8 mouse cellular contexts compared by ENCODE assay signal in the genomic region with DNA sequence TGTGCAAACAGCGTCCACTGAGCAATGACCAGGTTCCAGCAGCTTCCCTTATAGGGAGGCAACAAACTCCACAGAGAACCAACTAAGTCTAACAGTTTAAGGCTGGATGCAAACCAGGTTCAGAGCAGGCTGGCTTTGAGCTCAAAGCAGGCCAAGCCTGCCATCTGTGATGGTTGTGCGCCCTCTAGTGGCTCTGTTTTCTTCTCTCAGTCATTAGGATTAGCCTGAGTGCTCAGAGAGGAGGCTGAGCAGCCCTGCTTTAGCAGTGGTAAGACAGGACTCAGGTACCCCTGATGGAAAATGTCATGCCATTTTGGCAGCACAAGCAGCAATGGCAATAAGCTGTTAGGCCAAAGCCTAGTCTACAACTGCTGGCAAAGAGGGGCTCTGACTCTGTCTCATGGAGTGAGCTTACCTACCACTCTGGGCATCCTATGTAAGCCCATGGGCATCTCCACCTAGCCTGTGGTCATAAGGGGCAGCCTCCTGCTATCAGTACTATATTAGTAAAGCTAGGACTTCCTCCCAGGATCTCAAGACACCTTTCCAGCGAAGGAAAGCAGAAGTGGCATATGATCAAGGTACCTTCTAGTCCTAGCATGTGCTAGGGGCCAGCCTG. TPM values are rescaled to one million over a fixed set of nuclear protein-coding genes. Genes with fewer than 3 reads are reported as not detected.
DNase-seq lines count a peak whose midpoint lies in the region; ATAC-seq and TF ChIP-seq lines count a peak whose summit lies in the region.

No protein-coding gene starts in this region.

- TF ChIP-seq CTCF in kidney, adult 2 months (conservative IDR thresholded peaks at IDR 0.05; ENCODE audit: insufficient read depth, insufficient read length, low read depth, low read length) = peak; percentile 98

- ATAC-seq in limb, embryonic 11.5 days (ENCODE audit: insufficient number of reproducible peaks, low FRiP score, low TSS enrichment, low read depth) = peak; percentile 51; the same call in 1 of the 2 replicates
- ATAC-seq in midbrain, embryonic 14.5 days (ENCODE audit: low FRiP score, low TSS enrichment) = peak; percentile 74; the same call in 1 of the 2 replicates

- H3K4me3 ChIP-seq in embryonic facial prominence, embryonic 10.5 days = no peak overlapping the region
- no peak overlapping the region for H3K4me3 ChIP-seq in kidney, adult 2 months (ENCODE audit: insufficient read depth, low read depth, low read length)
- no peak overlapping the region for H3K4me3 ChIP-seq in limb, embryonic 11.5 days (ENCODE audit: low read depth, low read length)
- H3K4me3 ChIP-seq in midbrain, embryonic 14.5 days (replicated peaks; ENCODE audit: low read depth, low read length) = no peak overlapping the region

- peaks cover 7% of the 10 kb centered on the region; the same call in 1 of the 2 replicates for H3K4me1 ChIP-seq in embryonic facial prominence, embryonic 10.5 days
- H3K4me1 ChIP-seq in kidney, adult 2 months (ENCODE audit: control insufficient read depth, insufficient read depth, low read length) = peaks cover 13% of the 10 kb centered on the region; the same call in 1 of the 2 replicates
- H3K4me1 ChIP-seq in limb, embryonic 11.5 days (ENCODE audit: control insufficient read depth, insufficient read depth, low read length) = peaks cover 4% of the 10 kb centered on the region; the same call in 1 of the 2 replicates
- H3K4me1 ChIP-seq in midbrain, embryonic 14.5 days (ENCODE audit: control insufficient read depth, insufficient read depth, low read length) = no peaks in the 10 kb centered on the region

- 23% methylated on average over 3 of the region's 3 CpGs for WGBS in embryonic facial prominence, embryonic 10.5 days
- WGBS in kidney, adult 2 months = 33% methylated on average over 3 of the region's 3 CpGs
- 21% methylated on average over 3 of the region's 3 CpGs for WGBS in limb, embryonic 11.5 days
- WGBS in midbrain, embryonic 14.5 days = 22% methylated on average over 3 of the region's 3 CpGs

- no peaks in the 10 kb centered on the region for H3K9me3 ChIP-seq in embryonic facial prominence, embryonic 10.5 days
- H3K9me3 ChIP-seq in limb, embryonic 11.5 days (ENCODE audit: control insufficient read depth, low read length) = no peaks in the 10 kb centered on the region
- no peaks in the 10 kb centered on the region for H3K9me3 ChIP-seq in midbrain, embryonic 14.5 days (ENCODE audit: control insufficient read depth, low read length)

- peak; percentile 50 for DNase-seq in 3134 (ENCODE audit: extremely low read depth, insufficient read length, low spot score)
- peak; percentile 93 for DNase-seq in adrenal gland, postnatal 14 days
- peak; percentile 87 for DNase-seq in embryonic facial prominence, embryonic 10.5 days (ENCODE audit: low spot score)
- peak; percentile 85 to 96 for DNase-seq in heart, adult 18-20 months
- DNase-seq in kidney, adult 2 months = peak; percentile 93
- DNase-seq in limb, embryonic 11.5 days (ENCODE audit: low spot score) = peak; percentile 95
- DNase-seq in midbrain, embryonic 14.5 days = peak; percentile 97
- peak; percentile 65 for DNase-seq in spleen, adult 12 weeks (ENCODE audit: low spot score)

- no peak for TF ChIP-seq POLR2A in kidney, adult 2 months (IDR thresholded peaks at IDR 0.05; ENCODE audit: low read depth, low read length)

- H3K36me3 ChIP-seq in embryonic facial prominence, embryonic 10.5 days (replicated peaks) = peaks cover 76% of the 10 kb centered on the region
- H3K36me3 ChIP-seq in kidney, adult 2 months (ENCODE audit: control insufficient read depth, insufficient read depth, low read length) = peaks cover 1% of the 10 kb centered on the region; the same call in 1 of the 2 replicates
- H3K36me3 ChIP-seq in limb, embryonic 11.5 days (ENCODE audit: control insufficient read depth, insufficient read depth, low read length) = peaks cover 9% of the 10 kb centered on the region
- H3K36me3 ChIP-seq in midbrain, embryonic 14.5 days (ENCODE audit: control insufficient read depth, insufficient read depth, low read length) = peaks cover 29% of the 10 kb centered on the region

- H3K9ac ChIP-seq in limb, embryonic 11.5 days (ENCODE audit: low read length) = 0 out of 2 replicates have a peak overlapping the region, but pooled peaks have one; percentile 12
- no peak overlapping the region for H3K9ac ChIP-seq in midbrain, embryonic 14.5 days (replicated peaks; ENCODE audit: low read length)

- H3K27ac ChIP-seq in embryonic facial prominence, embryonic 10.5 days (replicated peaks) = peak overlapping the region; percentile 77
- H3K27ac ChIP-seq in kidney, adult 2 months (ENCODE audit: insufficient read depth, low read depth, low read length) = no peak overlapping the region
- no peak overlapping the region for H3K27ac ChIP-seq in limb, embryonic 11.5 days (replicated peaks; ENCODE audit: low read depth, low read length)
- no peak overlapping the region for H3K27ac ChIP-seq in midbrain, embryonic 14.5 days (replicated peaks; ENCODE audit: low read depth, low read length)

- no peak overlapping the region for H3K4me2 ChIP-seq in limb, embryonic 11.5 days (ENCODE audit: low read depth, severe bottlenecking)
- H3K4me2 ChIP-seq in midbrain, embryonic 14.5 days (ENCODE audit: low read length) = no peak overlapping the region

- no peaks in the 10 kb centered on the region for H3K27me3 ChIP-seq in embryonic facial prominence, embryonic 10.5 days (replicated peaks; ENCODE audit: low read depth, poor library complexity, severe bottlenecking)
- H3K27me3 ChIP-seq in kidney, adult 2 months (replicated peaks; ENCODE audit: control insufficient read depth, insufficient read depth, low read length) = no peaks in the 10 kb centered on the region
- H3K27me3 ChIP-seq in limb, embryonic 11.5 days (ENCODE audit: control insufficient read depth, insufficient read depth, low read length) = no peaks in the 10 kb centered on the region
- no peaks in the 10 kb centered on the region for H3K27me3 ChIP-seq in midbrain, embryonic 14.5 days (ENCODE audit: control insufficient read depth, insufficient read depth, low read length)

RNA-seq across cellular contexts. Expression of gene Coro7, which starts 12.3 kb away (rescaled TPM):
- total RNA-seq in adrenal gland, postnatal 14 days (2021) = 33.6 and 38.7 TPM in 2 replicates
- 23.3 and 23.9 TPM in 2 replicates for polyA plus RNA-seq in embryonic facial prominence, embryonic 10.5 days (2016; fragmentation: Nextera tagmentation; extraction: Ambion mirVana)
- 10 to 100 TPM; 12.7 to 14.2 TPM for total RNA-seq in heart, adult 18-20 months (2021)
- 43.1 and 54.5 TPM in 2 replicates for polyA plus RNA-seq in kidney, adult 2 months (2012; rRNA removed)
- 13.1 and 15.7 TPM in 2 replicates for polyA plus RNA-seq in limb, embryonic 11.5 days (2014; fragmentation: Nextera tagmentation; extraction: Ambion mirVana)
- polyA plus RNA-seq in midbrain, embryonic 14.5 days (2014; fragmentation: Nextera tagmentation; extraction: Ambion mirVana) = 23.3 and 25.7 TPM in 2 replicates

RNA-seq across cellular contexts. Expression of gene Dnaja3, which starts 27.5 kb away (rescaled TPM):
- total RNA-seq in adrenal gland, postnatal 14 days (2021) = 166 and 173 TPM in 2 replicates
- polyA plus RNA-seq in embryonic facial prominence, embryonic 10.5 days (2016; fragmentation: Nextera tagmentation; extraction: Ambion mirVana) = 66.6 and 66.7 TPM in 2 replicates
- total RNA-seq in heart, adult 18-20 months (2021) = 100 to 1,000 TPM; 152 to 155 TPM
- 57.8 and 72.9 TPM in 2 replicates for polyA plus RNA-seq in kidney, adult 2 months (2012; rRNA removed)
- polyA plus RNA-seq in limb, embryonic 11.5 days (2014; fragmentation: Nextera tagmentation; extraction: Ambion mirVana) = 56.5 and 59.1 TPM in 2 replicates
- polyA plus RNA-seq in midbrain, embryonic 14.5 days (2014; fragmentation: Nextera tagmentation; extraction: Ambion mirVana) = 44.8 and 55.0 TPM in 2 replicates

RNA-seq across cellular contexts. Expression of gene Vasn, which starts 27.6 kb away (rescaled TPM):
- total RNA-seq in adrenal gland, postnatal 14 days (2021) = 11.4 and 14.9 TPM in 2 replicates
- polyA plus RNA-seq in embryonic facial prominence, embryonic 10.5 days (2016; fragmentation: Nextera tagmentation; extraction: Ambion mirVana) = 14.4 and 16.2 TPM in 2 replicates
- total RNA-seq in heart, adult 18-20 months (2021) = 1 to 10 TPM; 7.7 to 9.7 TPM
- polyA plus RNA-seq in kidney, adult 2 months (2012; rRNA removed) = 34.6 and 42.3 TPM in 2 replicates
- polyA plus RNA-seq in limb, embryonic 11.5 days (2014; fragmentation: Nextera tagmentation; extraction: Ambion mirVana) = 20.2 and 22.3 TPM in 2 replicates
- polyA plus RNA-seq in midbrain, embryonic 14.5 days (2014; fragmentation: Nextera tagmentation; extraction: Ambion mirVana) = 3.4 and 3.9 TPM in 2 replicates

RNA-seq across cellular contexts. Expression of gene Pam16, which starts 42.5 kb away (rescaled TPM):
- 108 and 140 TPM in 2 replicates for total RNA-seq in adrenal gland, postnatal 14 days (2021)
- 92.6 and 97.5 TPM in 2 replicates for polyA plus RNA-seq in embryonic facial prominence, embryonic 10.5 days (2016; fragmentation: Nextera tagmentation; extraction: Ambion mirVana)
- total RNA-seq in heart, adult 18-20 months (2021) = 100 to 1,000 TPM; 154 TPM
- 27.3 and 41.8 TPM in 2 replicates for polyA plus RNA-seq in kidney, adult 2 months (2012; rRNA removed)
- polyA plus RNA-seq in limb, embryonic 11.5 days (2014; fragmentation: Nextera tagmentation; extraction: Ambion mirVana) = 107 and 115 TPM in 2 replicates
- 171 and 207 TPM in 2 replicates for polyA plus RNA-seq in midbrain, embryonic 14.5 days (2014; fragmentation: Nextera tagmentation; extraction: Ambion mirVana)

RNA-seq across cellular contexts. Expression of gene Nmral1, which starts 51.9 kb away (rescaled TPM):
- total RNA-seq in adrenal gland, postnatal 14 days (2021) = 7.2 and 11.0 TPM in 2 replicates
- 218 and 228 TPM in 2 replicates for polyA plus RNA-seq in embryonic facial prominence, embryonic 10.5 days (2016; fragmentation: Nextera tagmentation; extraction: Ambion mirVana)
- 1 to 10 TPM; 2.0 to 3.0 TPM for total RNA-seq in heart, adult 18-20 months (2021)
- polyA plus RNA-seq in kidney, adult 2 months (2012; rRNA removed) = 5.7 and 6.6 TPM in 2 replicates
- 249 and 258 TPM in 2 replicates for polyA plus RNA-seq in limb, embryonic 11.5 days (2014; fragmentation: Nextera tagmentation; extraction: Ambion mirVana)
- 80.9 and 91.4 TPM in 2 replicates for polyA plus RNA-seq in midbrain, embryonic 14.5 days (2014; fragmentation: Nextera tagmentation; extraction: Ambion mirVana)
